Mouse (Mus musculus): ENCODE measurements around the gene Htr1d.

DNA sequence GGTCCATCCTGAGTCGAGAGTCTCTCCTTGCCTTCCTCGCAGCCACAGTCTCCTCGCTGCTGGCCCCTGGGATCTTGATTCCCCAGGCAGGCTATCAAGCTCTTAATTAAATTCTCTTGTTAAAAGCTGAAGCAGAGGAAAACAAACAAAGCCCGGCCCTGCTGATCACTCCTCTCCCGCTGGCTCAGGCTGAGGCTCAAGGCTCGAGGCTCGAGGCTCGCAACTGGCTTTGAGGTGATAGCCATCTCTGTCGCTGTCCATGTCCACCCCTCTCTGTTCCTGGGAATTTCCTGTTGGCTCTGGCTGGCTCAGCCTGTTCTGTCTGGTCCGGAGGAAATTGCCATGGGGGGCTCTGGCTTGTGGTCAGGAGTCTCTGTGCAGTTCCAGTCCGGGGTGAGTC, 4.4 kb upstream of the Htr1d start:
- no peak for TF ChIP-seq CTCF (IDR thresholded peaks at IDR 0.05; ENCODE audit: extremely low read depth, insufficient read depth, low read length)
- TF ChIP-seq POLR2A (IDR thresholded peaks at IDR 0.05; ENCODE audit: extremely low read depth, insufficient read depth, low read length) = no peak
